Mouse (Mus musculus) forebrain, embryonic 11.5 days (tissue): ENCODE data around the gene Trim17. TPM values are rescaled to one million over a fixed set of nuclear protein-coding genes. Genes with fewer than 3 reads are reported as not detected.
A peak's percentile ranks its signal among the peaks of the same experiment; 100 is the strongest.

Experiments
- ATAC-seq: fragments of 200-750 bp; cut with Nextera tagmentation; replicated peaks from 2 replicates; pipeline ENCODE4 v1.8.0; 2017; ENCODE audit warnings: moderate TSS enrichment; ENCODE audit not compliant: low FRiP score
- DNase-seq: peaks from one replicate; pipeline ENCODE4 v3.0.0-alpha.2; 2017; ENCODE audit warnings: low spot score
- H3K27ac ChIP-seq: fragments of 300-500 bp; sonication (generic); 2 replicates; pipeline ENCODE4 v1.5.1; 2014; ENCODE audit warnings: low read depth, low read length
- H3K27me3 ChIP-seq: fragments of 300-500 bp; sonication (generic); 2 replicates; pipeline ENCODE4 v1.6.1; 2014; ENCODE audit warnings: mild to moderate bottlenecking, low read length, mixed read lengths; ENCODE audit not compliant: control insufficient read depth, insufficient read depth
- H3K36me3 ChIP-seq: fragments of 300-500 bp; sonication (generic); 2 replicates; pipeline ENCODE4 v1.6.1; 2014; ENCODE audit warnings: mild to moderate bottlenecking, low read length, moderate library complexity, mixed read lengths; ENCODE audit not compliant: control insufficient read depth, insufficient read depth
- H3K4me1 ChIP-seq: fragments of 300-500 bp; sonication (generic); replicated peaks from 2 replicates; pipeline ENCODE4 v1.6.1; 2014; ENCODE audit warnings: low read length, mixed read lengths; ENCODE audit not compliant: control insufficient read depth, insufficient read depth
- H3K4me2 ChIP-seq: fragments of 300-500 bp; sonication (generic); 2 replicates; pipeline ENCODE4 v1.6.1; 2014; ENCODE audit warnings: low read depth, mild to moderate bottlenecking, low read length, moderate library complexity, mixed read lengths; ENCODE audit not compliant: severe bottlenecking
- H3K4me3 ChIP-seq: fragments of 300-500 bp; sonication (generic); 2 replicates; pipeline ENCODE4 v1.5.1; 2014; ENCODE audit warnings: low read depth, low read length
- H3K9ac ChIP-seq: fragments of 300-500 bp; sonication (generic); 2 replicates; pipeline ENCODE4 v1.6.1; 2014; ENCODE audit warnings: low read length
- H3K9me3 ChIP-seq: fragments of 300-500 bp; sonication (generic); 2 replicates; pipeline ENCODE4 v1.6.1; 2016; ENCODE audit warnings: low read length, mixed read lengths; ENCODE audit not compliant: control insufficient read depth
- WGBS: fragments of 180-500 bp; shearing (Covaris S2); extraction: QIAGEN DNeasy Blood & Tissue Kit; methylation state at CpG from one replicate; pipeline ENCODE4 v1.1.7; 2014; 5-methylcytosine and 5-hydroxymethylcytosine counted together
- polyA plus RNA-seq: library from polyadenylated mRNA; unstranded; fragments of >200 nt; fragmentation: Nextera tagmentation; extraction: Ambion mirVana; gene quantifications from 2 replicates; pipeline ENCODE4 v1.2.1, GENCODE M21; 2014

Gene Trim17
- polyA plus RNA-seq, 1 experiment from 2014 or later = 0.75 TPM

GRCm38 (mm10) chr11:58969659-58970058, 15.2 kb downstream of the Trim17 start:
- ATAC-seq = no peak
- H3K4me2 ChIP-seq = no peak overlapping the region

GRCm38 (mm10) chr11:58970831-58971530, 16.5 kb downstream of the Trim17 start:
- Histone ChIP-seq H3K4me3 (no peak overlapping the region), H3K27me3 (no peaks in the 10 kb centered on the region), H3K9me3 (no peaks in the 10 kb centered on the region), H3K4me1 (no peaks in the 10 kb centered on the region), H3K36me3 (no peaks in the 10 kb centered on the region), H3K9ac (no peak overlapping the region), H3K4me2 (no peak overlapping the region), H3K27ac (no peak overlapping the region)
- peak; percentile 50 for DNase-seq
- WGBS = 92% methylated on average over 21 of the region's 21 CpGs
- ATAC-seq = no peak

More at GRCm38 (mm10) chr11:58969659-58970058, 15.2 kb downstream of the Trim17 start:
- no peak overlapping the region for H3K9ac ChIP-seq
- WGBS = 86% methylated on average over 6 of the region's 6 CpGs
- no peaks in the 10 kb centered on the region for H3K9me3 ChIP-seq
- no peak for DNase-seq
- H3K27me3 ChIP-seq = no peaks in the 10 kb centered on the region
- no peaks in the 10 kb centered on the region; the same call in 1 of the 2 replicates for H3K4me1 ChIP-seq
- no peaks in the 10 kb centered on the region for H3K36me3 ChIP-seq
- no peak overlapping the region for H3K27ac ChIP-seq
- no peak overlapping the region for H3K4me3 ChIP-seq

GRCm38 (mm10) chr11:58971796-58972195, 17.3 kb downstream of the Trim17 start:
- WGBS = 90% methylated on average over 3 of the region's 3 CpGs
- H3K4me1 ChIP-seq = no peaks in the 10 kb centered on the region
- H3K27me3 ChIP-seq = no peaks in the 10 kb centered on the region
- no peaks in the 10 kb centered on the region for H3K9me3 ChIP-seq
- no peak overlapping the region for H3K4me2 ChIP-seq
- no peak overlapping the region for H3K27ac ChIP-seq
- no peak for ATAC-seq
- H3K36me3 ChIP-seq = no peaks in the 10 kb centered on the region
- no peak for DNase-seq
- no peak overlapping the region for H3K4me3 ChIP-seq
- no peak overlapping the region for H3K9ac ChIP-seq

GRCm38 (mm10) chr11:58974414-58974813, 19.9 kb downstream of the Trim17 start:
- Histone ChIP-seq H3K4me1 (peaks cover 10% of the 10 kb centered on the region; the same call in 1 of the 2 replicates), H3K4me2 (no peak overlapping the region), H3K27me3 (no peaks in the 10 kb centered on the region), H3K27ac (no peak overlapping the region), H3K4me3 (no peak overlapping the region), H3K9ac (no peak overlapping the region), H3K9me3 (no peaks in the 10 kb centered on the region), H3K36me3 (no peaks in the 10 kb centered on the region)
- WGBS = 90% methylated on average over 3 of the region's 3 CpGs
- DNase-seq (no peak), ATAC-seq (no peak)

GRCm38 (mm10) chr11:58977150-58977549, 22.7 kb downstream of the Trim17 start:
- under 1% methylated on average over 29 of the region's 29 CpGs for WGBS
- H3K4me1 ChIP-seq = peaks cover 14% of the 10 kb centered on the region; the same call in 1 of the 2 replicates
- H3K4me2 ChIP-seq = peak overlapping the region; percentile 96
- DNase-seq (no peak), ATAC-seq (no peak)
- peak overlapping the region; percentile 93 for H3K9ac ChIP-seq
- H3K9me3 ChIP-seq = no peaks in the 10 kb centered on the region
- 0 out of 2 replicates have a peak overlapping the region, but pooled peaks have one; percentile 41 for H3K27ac ChIP-seq
- H3K4me3 ChIP-seq = peak overlapping the region; percentile 94
- H3K36me3 ChIP-seq = no peaks in the 10 kb centered on the region
- H3K27me3 ChIP-seq = no peaks in the 10 kb centered on the region

DNA sequence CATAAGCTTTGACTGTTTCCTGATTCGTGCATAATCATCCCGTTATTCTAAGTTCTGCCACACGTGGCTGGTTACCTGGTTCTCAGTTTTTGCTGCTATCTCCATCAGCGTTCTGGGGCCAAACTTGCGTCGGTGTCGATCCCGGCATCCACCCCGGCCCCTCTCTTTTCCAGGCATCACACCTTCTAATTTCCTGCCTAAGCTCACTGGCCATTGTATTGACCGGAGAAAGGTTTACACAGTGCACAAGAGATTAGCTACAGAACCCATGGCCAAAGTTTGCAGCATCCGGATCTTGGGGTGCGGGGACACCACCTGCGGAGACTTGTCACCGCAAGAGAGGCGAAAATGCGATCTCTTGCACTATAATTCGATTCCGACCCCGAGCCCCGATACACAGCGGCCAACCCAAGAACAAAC, 23.1 kb downstream of the Trim17 start:
- no peak overlapping the region for H3K27ac ChIP-seq
- no peaks in the 10 kb centered on the region; the same call in 1 of the 2 replicates for H3K36me3 ChIP-seq
- peak overlapping the region; percentile 94 for H3K4me3 ChIP-seq
- DNase-seq = no peak
- ATAC-seq = no peak; the same call in 1 of the 2 replicates
- H3K9ac ChIP-seq = peak overlapping the region; percentile 93
- peak overlapping the region; percentile 96 for H3K4me2 ChIP-seq
- H3K9me3 ChIP-seq = no peaks in the 10 kb centered on the region
- H3K27me3 ChIP-seq = no peaks in the 10 kb centered on the region
- WGBS = under 1% methylated on average over 21 of the region's 21 CpGs
- peaks cover 14% of the 10 kb centered on the region; the same call in 1 of the 2 replicates for H3K4me1 ChIP-seq

- peaks cover 14% of the 10 kb centered on the region; the same call in 1 of the 2 replicates for H3K4me1 ChIP-seq
- 0 out of 2 replicates have a peak within 1 kb of the TSS, but pooled peaks have one; percentile 41 for H3K27ac ChIP-seq
- under 1% methylated on average over 64 of the region's 64 CpGs for WGBS
- no peaks in the 10 kb centered on the region; the same call in 1 of the 2 replicates for H3K36me3 ChIP-seq
- no peaks in the 10 kb centered on the region for H3K27me3 ChIP-seq
- H3K9ac ChIP-seq = peak within 1 kb of the TSS; percentile 93
- DNase-seq = peak; percentile 74
- H3K9me3 ChIP-seq = no peaks in the 10 kb centered on the region
- H3K4me3 ChIP-seq = peak within 1 kb of the TSS; percentile 94
- H3K4me2 ChIP-seq = peak within 1 kb of the TSS; percentile 96
- peak; percentile 78 for ATAC-seq
Observed at GRCm38 (mm10) chr11:58978027-58978705, 23.7 kb downstream of the Trim17 start, which contains the start of gene Trim11. Trim11 (plus strand) TSS chr11:58978093.

DNA sequence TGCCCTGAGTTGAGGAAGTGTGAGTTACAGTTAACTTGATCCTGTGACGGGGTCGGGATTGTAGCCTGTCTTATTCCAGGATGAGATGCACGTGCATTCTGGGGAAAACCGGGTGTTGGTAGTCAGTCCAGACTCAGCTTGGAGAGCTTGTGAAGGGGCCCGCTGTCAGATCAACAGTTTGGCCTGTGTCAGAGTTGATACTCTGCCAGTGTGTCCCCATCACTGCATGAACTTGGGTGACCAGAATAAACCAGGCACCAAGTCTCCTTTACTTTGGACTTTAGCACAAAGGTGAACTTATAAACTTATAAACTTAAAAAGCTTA, 24.2 kb downstream of the Trim17 start:
- Histone ChIP-seq H3K27me3 (no peaks in the 10 kb centered on the region), H3K27ac (no peak overlapping the region), H3K4me3 (peak overlapping the region; percentile 94), H3K36me3 (no peaks in the 10 kb centered on the region; the same call in 1 of the 2 replicates), H3K9ac (peak overlapping the region; percentile 93), H3K9me3 (no peaks in the 10 kb centered on the region), H3K4me1 (peaks cover 14% of the 10 kb centered on the region; the same call in 1 of the 2 replicates), H3K4me2 (peak overlapping the region; percentile 96)
- 3% methylated on average over 5 of the region's 5 CpGs for WGBS
- ATAC-seq = no peak
- DNase-seq = no peak
